ENCODE assay signal across 24 mouse cellular contexts in the genomic region with DNA sequence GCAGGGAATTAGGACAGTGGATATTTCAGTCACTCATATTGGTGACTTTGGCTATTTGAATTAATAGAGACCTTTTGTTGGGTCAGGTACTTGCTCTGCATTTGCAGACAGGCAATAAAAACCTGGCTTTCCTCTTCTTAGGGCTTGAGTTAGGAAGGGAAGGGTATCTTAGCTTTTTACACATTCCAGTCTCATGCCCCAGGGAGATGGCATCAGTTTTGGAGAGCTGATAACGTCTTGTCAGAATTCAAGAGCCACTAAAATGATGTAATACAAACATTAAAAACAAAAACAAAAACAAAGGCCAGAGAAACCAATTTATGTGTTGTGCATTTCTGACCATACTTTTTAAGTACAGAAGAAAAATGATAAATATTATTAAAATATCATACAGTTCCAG.
DNase-seq lines count a peak whose midpoint lies in the region; ATAC-seq lines count a peak whose summit lies in the region.
"Had no signal": no experiment of that assay in that cellular context is flagged by ENCODE, and none has a peak within 500 bp of the region (broad histone marks: within the 10 kb centered on the region; RNA-seq: fewer than 3 reads in every experiment).

No protein-coding gene starts in this region.

- H3K4me2 ChIP-seq in forebrain, embryonic 13.5 days: no peak overlapping the region
- H3K4me2 ChIP-seq: embryonic facial prominence, embryonic 13.5 days; hindbrain, embryonic 12.5 days; intestine, embryonic 15.5 days; midbrain, embryonic 13.5 days had no signal

- H3K9me3 ChIP-seq in heart, embryonic 10.5 days: no peaks in the 10 kb centered on the region
- peaks cover 7% of the 10 kb centered on the region; the same call in 1 of the 2 replicates for H3K9me3 ChIP-seq in forebrain, embryonic 13.5 days (replicated peaks)
- H3K9me3 ChIP-seq: embryonic facial prominence, embryonic 13.5 days; forebrain, embryonic 10.5 days; G1E; hindbrain, embryonic 12.5 days; intestine, embryonic 15.5 days; midbrain, embryonic 13.5 days had no signal

- H3K9ac ChIP-seq in forebrain, embryonic 13.5 days: no peak overlapping the region
- H3K9ac ChIP-seq: embryonic facial prominence, embryonic 13.5 days; forebrain, postnatal 0 days; hindbrain, embryonic 12.5 days; intestine, embryonic 15.5 days; liver, embryonic 14.5 days; midbrain, embryonic 13.5 days had no signal

- 58% methylated on average over 1 of the region's 1 CpGs for WGBS in heart, embryonic 10.5 days
- WGBS in forebrain, embryonic 13.5 days: 78% methylated on average over 1 of the region's 1 CpGs

- intact Hi-C loops in heart, postnatal 25 days (cut with DNase I): no loop called here

- peak; percentile 41 for DNase-seq in gastrocnemius, adult 18-20 months (ENCODE audit: low spot score)
- DNase-seq in gastrocnemius, postnatal 10 days: no peak
- DNase-seq in heart, adult 8-10 months (ENCODE audit: low spot score): peak; percentile 21
- DNase-seq in heart, embryonic 10.5 days (ENCODE audit: low spot score): no peak
- DNase-seq in heart, postnatal 25 days (ENCODE audit: low spot score): peak; percentile 9
- DNase-seq in cerebellum, postnatal 10 days: no peak
- DNase-seq: cerebellum, adult 11 months; cerebellum, adult 9-10 months; kidney, adult 8-10 months; lung, adult 2 months; right cerebral cortex, postnatal 14 days; thymus, postnatal 14 days had no signal

- no peak for ATAC-seq in forebrain, embryonic 13.5 days
- ATAC-seq: hindbrain, postnatal 0 days; intestine, embryonic 15.5 days; midbrain, embryonic 13.5 days had no signal

- no peak overlapping the region for H3K27ac ChIP-seq in heart, embryonic 10.5 days
- no peak overlapping the region for H3K27ac ChIP-seq in forebrain, embryonic 13.5 days
- H3K27ac ChIP-seq: embryonic facial prominence, embryonic 13.5 days; forebrain, embryonic 10.5 days; hindbrain, embryonic 12.5 days; hindbrain, postnatal 0 days; intestine, embryonic 15.5 days; kidney, postnatal 0 days; liver, embryonic 14.5 days; macrophage; midbrain, embryonic 13.5 days had no signal

- H3K36me3 ChIP-seq in heart, embryonic 10.5 days: no peaks in the 10 kb centered on the region
- no peaks in the 10 kb centered on the region for H3K36me3 ChIP-seq in forebrain, embryonic 13.5 days (ENCODE audit: poor library complexity, severe bottlenecking)
- H3K36me3 ChIP-seq: embryonic facial prominence, embryonic 13.5 days; forebrain, embryonic 10.5 days; G1E; hindbrain, embryonic 12.5 days; intestine, embryonic 15.5 days; midbrain, embryonic 13.5 days had no signal

- H3K27me3 ChIP-seq in heart, embryonic 10.5 days (ENCODE audit: insufficient read depth, poor library complexity, severe bottlenecking): no peaks in the 10 kb centered on the region
- no peaks in the 10 kb centered on the region for H3K27me3 ChIP-seq in forebrain, embryonic 13.5 days
- H3K27me3 ChIP-seq: embryonic facial prominence, embryonic 13.5 days; hindbrain, embryonic 12.5 days; intestine, embryonic 15.5 days; midbrain, embryonic 13.5 days had no signal

- no peak overlapping the region for H3K4me3 ChIP-seq in heart, embryonic 10.5 days
- H3K4me3 ChIP-seq in forebrain, embryonic 13.5 days: no peak overlapping the region
- H3K4me3 ChIP-seq: embryonic facial prominence, embryonic 13.5 days; forebrain, embryonic 10.5 days; hindbrain, embryonic 12.5 days; intestine, embryonic 15.5 days; midbrain, embryonic 13.5 days had no signal

- H3K4me1 ChIP-seq in heart, embryonic 10.5 days: no peaks in the 10 kb centered on the region
- peaks cover 8% of the 10 kb centered on the region; the same call in 1 of the 2 replicates for H3K4me1 ChIP-seq in forebrain, embryonic 13.5 days
- H3K4me1 ChIP-seq: hindbrain, embryonic 12.5 days; intestine, embryonic 15.5 days; midbrain, embryonic 13.5 days had no signal

Comparison
In these comparisons a context has a peak if more than half of its experiments do, and no peak if none do; other contexts are left out.
1. DNase-seq: peak in gastrocnemius, adult 18-20 months (single experiment), heart, adult 8-10 months (single experiment) and heart, postnatal 25 days (single experiment); none in gastrocnemius, postnatal 10 days (single experiment), heart, embryonic 10.5 days (single experiment) and cerebellum, postnatal 10 days (0 of 2).